Mouse (Mus musculus) forebrain, embryonic 12.5 days (tissue): ENCODE data around the gene Zfp54. TPM values are rescaled to one million over a fixed set of nuclear protein-coding genes. Genes with fewer than 3 reads are reported as not detected.
"Not testable (repeated sequence)": the region's sequence is repeated elsewhere in the genome, so short reads cannot be mapped to it uniquely, and the experiment has no call there.

Source experiments
- ATAC-seq: fragments of 200-750 bp; cut with Nextera tagmentation; 2 replicates; pipeline ENCODE4 v1.8.0; 2017; ENCODE audit warnings: moderate TSS enrichment; ENCODE audit not compliant: low FRiP score
- H3K27ac ChIP-seq: fragments of 300-500 bp; sonication (generic); 2 replicates; pipeline ENCODE4 v1.5.1; 2016; ENCODE audit warnings: mild to moderate bottlenecking
- H3K27me3 ChIP-seq: fragments of 300-500 bp; sonication (generic); 2 replicates; pipeline ENCODE4 v1.6.1; 2016; ENCODE audit warnings: mild to moderate bottlenecking
- H3K36me3 ChIP-seq: fragments of 300-500 bp; sonication (generic); replicated peaks from 2 replicates; pipeline ENCODE4 v1.6.1; 2016; ENCODE audit warnings: mild to moderate bottlenecking
- H3K4me1 ChIP-seq: fragments of 300-500 bp; sonication (generic); 2 replicates; pipeline ENCODE4 v1.6.1; 2016
- H3K4me2 ChIP-seq: fragments of 300-500 bp; sonication (generic); 2 replicates; pipeline ENCODE4 v1.6.1; 2016; ENCODE audit warnings: mild to moderate bottlenecking, moderate library complexity
- H3K4me3 ChIP-seq: fragments of 300-500 bp; sonication (generic); replicated peaks from 2 replicates; pipeline ENCODE4 v1.5.1; 2016; ENCODE audit warnings: mild to moderate bottlenecking
- H3K9ac ChIP-seq: fragments of 300-500 bp; sonication (generic); 2 replicates; pipeline ENCODE4 v1.6.1; 2016; ENCODE audit warnings: mild to moderate bottlenecking
- H3K9me3 ChIP-seq: fragments of 300-500 bp; sonication (generic); 2 replicates; pipeline ENCODE4 v1.6.1; 2016
- WGBS: fragments of 180-500 bp; shearing (Covaris S2); methylation state at CpG from one replicate; pipeline ENCODE4 v1.1.7; 2016; 5-methylcytosine and 5-hydroxymethylcytosine counted together
- polyA plus RNA-seq: library from polyadenylated mRNA; unstranded; fragments of >200 nt; fragmentation: Nextera tagmentation; extraction: Ambion mirVana; gene quantifications from 2 replicates; pipeline ENCODE4 v1.2.1, GENCODE M21; 2016

Gene Zfp54
- polyA plus RNA-seq, 1 experiment from 2014 or later, result 2.6 TPM

- no peak for ATAC-seq
- H3K36me3 ChIP-seq, result no peaks in the 10 kb centered on the region
- H3K4me3 ChIP-seq, result no peak overlapping the region
- no peak overlapping the region for H3K4me2 ChIP-seq
- 49% methylated on average over 14 of the region's 14 CpGs for WGBS
- H3K27me3 ChIP-seq, result no peaks in the 10 kb centered on the region
- H3K9ac ChIP-seq, result no peak overlapping the region
- peaks cover 5% of the 10 kb centered on the region for H3K4me1 ChIP-seq
- no peak overlapping the region for H3K27ac ChIP-seq
- no peaks in the 10 kb centered on the region for H3K9me3 ChIP-seq
Observed at GRCm38 (mm10) chr17:21473362-21474190, 50.5 kb downstream of the Zfp54 start.

- H3K4me1 ChIP-seq, H3K4me3 ChIP-seq, H3K27ac ChIP-seq, H3K27me3 ChIP-seq, H3K9me3 ChIP-seq, H3K4me2 ChIP-seq, H3K36me3 ChIP-seq, ATAC-seq, H3K9ac ChIP-seq: not testable (repeated sequence)
- 31% methylated on average over 9 of the region's 10 CpGs for WGBS
Observed at GRCm38 (mm10) chr17:21474729-21475128, 51.7 kb downstream of the Zfp54 start.

- H3K4me3 ChIP-seq, H3K27me3 ChIP-seq, H3K9me3 ChIP-seq, H3K27ac ChIP-seq, H3K9ac ChIP-seq, H3K4me1 ChIP-seq, ATAC-seq, H3K4me2 ChIP-seq, H3K36me3 ChIP-seq: not testable (repeated sequence)
- WGBS, result 87% methylated on average over 1 of the region's 1 CpGs
Observed at GRCm38 (mm10) chr17:21475290-21475689, 52.3 kb downstream of the Zfp54 start.

GRCm38 (mm10) chr17:21476351-21476750, 53.3 kb downstream of the Zfp54 start:
- H3K4me1 ChIP-seq, ATAC-seq, H3K9me3 ChIP-seq, H3K4me2 ChIP-seq, H3K27ac ChIP-seq, H3K4me3 ChIP-seq, H3K36me3 ChIP-seq, H3K9ac ChIP-seq, H3K27me3 ChIP-seq: not testable (repeated sequence)
- WGBS, result 82% methylated on average over 4 of the region's 9 CpGs

DNA sequence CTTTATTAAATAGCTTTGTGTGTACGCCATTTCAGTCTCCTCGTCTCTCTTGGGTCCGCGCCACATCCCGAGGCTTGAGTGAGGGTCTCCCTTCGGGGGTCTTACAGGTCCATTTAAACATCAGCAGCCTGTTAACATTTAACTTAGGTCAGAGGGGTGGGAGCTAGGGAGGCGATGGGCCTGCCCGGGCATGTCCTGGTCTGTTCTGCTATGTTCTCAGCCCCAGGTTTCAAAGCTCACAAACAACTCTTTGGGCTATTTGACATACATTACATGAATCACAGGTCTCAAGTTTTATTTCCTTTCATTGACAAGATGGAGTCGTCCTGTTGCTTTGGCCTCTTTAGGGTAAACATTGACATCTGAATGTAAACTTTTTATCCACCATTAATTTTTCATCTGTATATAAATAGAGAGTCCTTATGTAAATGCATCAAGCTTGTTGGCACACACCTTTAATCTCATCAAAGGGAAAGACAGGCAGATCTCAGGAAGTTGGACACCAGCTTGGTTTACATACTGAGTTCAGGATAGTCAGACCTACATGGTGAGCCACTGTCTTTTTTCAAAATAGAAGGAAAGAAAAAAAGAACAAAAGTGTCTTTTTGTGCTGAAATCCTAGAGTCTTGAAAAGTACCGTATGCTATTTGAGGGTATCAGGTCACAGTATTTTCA, 55.2 kb downstream of the Zfp54 start:
- not testable (repeated sequence) for H3K4me3 ChIP-seq, H3K27ac ChIP-seq, H3K4me2 ChIP-seq, H3K9me3 ChIP-seq, ATAC-seq, H3K4me1 ChIP-seq, H3K27me3 ChIP-seq, H3K9ac ChIP-seq, H3K36me3 ChIP-seq
- 95% methylated on average over 10 of the region's 10 CpGs for WGBS

Other genes with a start within 250 kb of the Zfp54 start
- gene Vmn1r234, start 197.1 kb upstream of the Zfp54 start, polyA plus RNA-seq, result not detected in 2 replicates
- gene Vmn1r235, start 166.8 kb upstream of the Zfp54 start, polyA plus RNA-seq, result not detected in 2 replicates
- not detected in 2 replicates for gene Vmn1r236, start 140.3 kb upstream of the Zfp54 start, polyA plus RNA-seq
- gene Vmn1r237, start 111.4 kb upstream of the Zfp54 start, polyA plus RNA-seq, result not detected in 2 replicates
- gene Zfp677, start 39.5 kb upstream of the Zfp54 start, polyA plus RNA-seq, result 2.3 and 2.4 TPM in 2 replicates
- gene Zfp51, start 27.1 kb downstream of the Zfp54 start, polyA plus RNA-seq, result 10.9 and 13.9 TPM in 2 replicates
- 8.6 and 9.2 TPM in 2 replicates for gene Zfp53, start 65.8 kb downstream of the Zfp54 start, polyA plus RNA-seq
- gene Zfp52, start 112.3 kb downstream of the Zfp54 start, polyA plus RNA-seq, result 1.7 and 1.9 TPM in 2 replicates
- 15.0 and 16.2 TPM in 2 replicates for gene Zfp948, start 143.8 kb downstream of the Zfp54 start, polyA plus RNA-seq
- gene Zfp983, start 227.4 kb downstream of the Zfp54 start, polyA plus RNA-seq, result 8.5 and 8.6 TPM in 2 replicates